Mouse (Mus musculus) intestine, embryonic 16.5 days (tissue): ENCODE results near the gene Pla2g4c. TPM values are rescaled to one million over a fixed set of nuclear protein-coding genes. Genes with fewer than 3 reads are reported as not detected.

Experiments
- ATAC-seq: fragments of 200-750 bp; cut with Nextera tagmentation; 2 replicates; pipeline ENCODE4 v1.8.0; 2017; ENCODE audit warnings: moderate TSS enrichment, moderate library complexity
- H3K27ac ChIP-seq: fragments of 300-500 bp; sonication (generic); 2 replicates; pipeline ENCODE4 v1.5.1; 2014; ENCODE audit warnings: mild to moderate bottlenecking, low read length
- H3K27me3 ChIP-seq: fragments of 300-500 bp; sonication (generic); replicated peaks from 2 replicates; pipeline ENCODE4 v1.6.1; 2014; ENCODE audit warnings: low read length, control low read depth, mixed read lengths; ENCODE audit not compliant: control insufficient read depth, insufficient read depth
- H3K36me3 ChIP-seq: fragments of 300-500 bp; sonication (generic); 2 replicates; pipeline ENCODE4 v1.6.1; 2014; ENCODE audit warnings: low read length, control low read depth; ENCODE audit not compliant: control insufficient read depth, insufficient read depth
- H3K4me1 ChIP-seq: fragments of 300-500 bp; sonication (generic); 2 replicates; pipeline ENCODE4 v1.6.1; 2014; ENCODE audit warnings: low read length, control low read depth, mixed read lengths; ENCODE audit not compliant: control insufficient read depth, insufficient read depth
- H3K4me2 ChIP-seq: fragments of 300-500 bp; sonication (generic); 2 replicates; pipeline ENCODE4 v1.6.1; 2014; ENCODE audit warnings: low read depth, low read length, control low read depth
- H3K4me3 ChIP-seq: fragments of 300-500 bp; sonication (generic); 2 replicates; pipeline ENCODE4 v1.5.1; 2014; ENCODE audit warnings: mild to moderate bottlenecking, low read length
- H3K9ac ChIP-seq: fragments of 300-500 bp; sonication (generic); 2 replicates; pipeline ENCODE4 v1.6.1; 2014; ENCODE audit warnings: low read depth, low read length
- H3K9me3 ChIP-seq: fragments of 300-500 bp; sonication (generic); 2 replicates; pipeline ENCODE4 v1.6.1; 2016; ENCODE audit warnings: low read length, control low read depth; ENCODE audit not compliant: control insufficient read depth
- WGBS: fragments of 180-500 bp; shearing (Covaris S2); extraction: QIAGEN DNeasy Blood & Tissue Kit; methylation state at CpG from one replicate; pipeline ENCODE4 v1.1.7; 2014; 5-methylcytosine and 5-hydroxymethylcytosine counted together
- polyA plus RNA-seq: library from polyadenylated mRNA; unstranded; fragments of >200 nt; fragmentation: Nextera tagmentation; extraction: Ambion mirVana; gene quantifications from 2 replicates; pipeline ENCODE4 v1.2.1, GENCODE M21; 2015

Pla2g4c gene
- polyA plus RNA-seq, 1 experiment from 2014 or later: 0.57 TPM

GRCm38 (mm10) chr7:13314095-13314597 lies 10.3 kb upstream of the Pla2g4c start:
- no peaks in the 10 kb centered on the region for H3K27me3 ChIP-seq
- H3K4me3 ChIP-seq: no peak overlapping the region
- WGBS: 72% methylated on average over 5 of the region's 5 CpGs
- no peak overlapping the region for H3K9ac ChIP-seq
- no peak for ATAC-seq
- H3K36me3 ChIP-seq: peaks cover 9% of the 10 kb centered on the region; the same call in 1 of the 2 replicates
- no peak overlapping the region for H3K4me2 ChIP-seq
- no peaks in the 10 kb centered on the region for H3K4me1 ChIP-seq
- no peak overlapping the region for H3K27ac ChIP-seq
- no peaks in the 10 kb centered on the region for H3K9me3 ChIP-seq

GRCm38 (mm10) chr7:13321424-13321823 lies 3.0 kb upstream of the Pla2g4c start:
- H3K9ac ChIP-seq: no peak overlapping the region
- H3K9me3 ChIP-seq: no peaks in the 10 kb centered on the region
- no peaks in the 10 kb centered on the region for H3K4me1 ChIP-seq
- no peak overlapping the region for H3K4me2 ChIP-seq
- H3K36me3 ChIP-seq: no peaks in the 10 kb centered on the region
- ATAC-seq: no peak
- H3K4me3 ChIP-seq: no peak overlapping the region
- 86% methylated on average over 3 of the region's 3 CpGs for WGBS
- H3K27me3 ChIP-seq: no peaks in the 10 kb centered on the region
- no peak overlapping the region for H3K27ac ChIP-seq

- no peaks in the 10 kb centered on the region for H3K9me3 ChIP-seq
- no peak overlapping the region for H3K4me3 ChIP-seq
- no peaks in the 10 kb centered on the region for H3K36me3 ChIP-seq
- H3K4me2 ChIP-seq: no peak overlapping the region
- no peak overlapping the region for H3K27ac ChIP-seq
- H3K27me3 ChIP-seq: no peaks in the 10 kb centered on the region
- H3K4me1 ChIP-seq: no peaks in the 10 kb centered on the region
- no peak for ATAC-seq
- no peak overlapping the region for H3K9ac ChIP-seq
- 90% methylated on average over 2 of the region's 2 CpGs for WGBS
Observed at GRCm38 (mm10) chr7:13330575-13330974, 6.1 kb downstream of the Pla2g4c start.

GRCm38 (mm10) chr7:13355943-13356342 lies 31.5 kb downstream of the Pla2g4c start:
- Histone ChIP-seq H3K4me2 (no peak overlapping the region), H3K9ac (no peak overlapping the region), H3K36me3 (peaks cover 6% of the 10 kb centered on the region), H3K9me3 (no peaks in the 10 kb centered on the region), H3K27ac (no peak overlapping the region), H3K4me3 (no peak overlapping the region), H3K4me1 (no peaks in the 10 kb centered on the region), H3K27me3 (no peaks in the 10 kb centered on the region)
- no peak for ATAC-seq

- no peak for ATAC-seq
- WGBS: 80% methylated on average over 2 of the region's 2 CpGs
- Histone ChIP-seq H3K27ac (no peak overlapping the region), H3K9ac (no peak overlapping the region), H3K27me3 (no peaks in the 10 kb centered on the region), H3K4me3 (no peak overlapping the region), H3K4me1 (no peaks in the 10 kb centered on the region), H3K36me3 (no peaks in the 10 kb centered on the region), H3K9me3 (no peaks in the 10 kb centered on the region), H3K4me2 (no peak overlapping the region)
Observed at GRCm38 (mm10) chr7:13380588-13380987, 56.1 kb downstream of the Pla2g4c start.

GRCm38 (mm10) chr7:13397832-13398231 lies 73.4 kb downstream of the Pla2g4c start, which contains the start of gene Cabp5:
Gene Cabp5 (plus strand): TSS chr7:13398132.
- no peak within 1 kb of the TSS for H3K4me3 ChIP-seq
- H3K9me3 ChIP-seq: no peaks in the 10 kb centered on the region
- H3K27ac ChIP-seq: no peak within 1 kb of the TSS
- no peak for ATAC-seq
- H3K4me2 ChIP-seq: no peak within 1 kb of the TSS
- no peak within 1 kb of the TSS for H3K9ac ChIP-seq
- 95% methylated on average over 1 of the region's 1 CpGs for whole genome bisulfite sequencing
- H3K27me3 ChIP-seq: no peaks in the 10 kb centered on the region
- H3K36me3 ChIP-seq: no peaks in the 10 kb centered on the region
- no peaks in the 10 kb centered on the region for H3K4me1 ChIP-seq

Other genes with a start within 250 kb of the Pla2g4c start
- gene Vmn1r85, start 229.5 kb upstream of the Pla2g4c start, polyA plus RNA-seq: not detected in 2 replicates
- gene Vmn1r86, start 204.7 kb upstream of the Pla2g4c start, polyA plus RNA-seq: not detected in 2 replicates
- not detected in 2 replicates for gene Vmn1r87, start 184.5 kb upstream of the Pla2g4c start, polyA plus RNA-seq
- gene Vmn1r88, start 165.1 kb upstream of the Pla2g4c start, polyA plus RNA-seq: not detected in 2 replicates
- gene Vmn1r89, start 111.6 kb upstream of the Pla2g4c start, polyA plus RNA-seq: not detected in 2 replicates
- gene Lig1, start 47.4 kb upstream of the Pla2g4c start, polyA plus RNA-seq: 64.3 and 77.6 TPM in 2 replicates
- gene Zswim9, start 45.9 kb upstream of the Pla2g4c start, polyA plus RNA-seq: 5.2 and 5.3 TPM in 2 replicates
- gene Cabp5, start 73.5 kb downstream of the Pla2g4c start, polyA plus RNA-seq: not detected in 2 replicates
- gene Bsph1, start 126.2 kb downstream of the Pla2g4c start, polyA plus RNA-seq: not detected in 2 replicates
- not detected in 2 replicates for gene Bsph2, start 246.4 kb downstream of the Pla2g4c start, polyA plus RNA-seq